Mouse (Mus musculus) cerebellum, postnatal 25 days (tissue): ENCODE results near the gene Ear6.

Experiments
- DNase-seq, 2 experiments: peaks; one replicate each; pipeline ENCODE4 v3.0.0; 2021; ENCODE audit warnings: mixed read lengths in 2 of 2

Gene Ear6

DNA sequence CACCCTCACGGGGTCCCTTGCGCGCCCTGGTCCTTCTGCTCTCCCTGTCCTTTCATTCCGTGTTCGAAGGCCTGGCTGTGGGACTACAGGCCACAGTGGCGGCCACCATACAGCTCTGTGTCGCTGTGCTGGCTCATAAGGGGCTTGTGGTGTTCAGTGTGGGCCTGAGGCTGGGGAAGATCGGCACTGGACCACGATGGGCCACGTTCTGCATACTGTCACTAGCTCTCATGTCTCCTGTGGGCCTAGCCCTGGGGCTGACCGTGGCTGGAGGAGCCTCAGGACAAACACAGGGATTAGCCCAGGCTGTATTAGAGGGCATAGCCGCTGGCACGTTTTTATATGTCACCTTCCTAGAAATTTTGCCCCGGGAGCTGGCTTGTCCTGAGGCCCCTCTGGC, 41.6 kb downstream of the Ear6 start:
- no peak for DNase-seq

DNA sequence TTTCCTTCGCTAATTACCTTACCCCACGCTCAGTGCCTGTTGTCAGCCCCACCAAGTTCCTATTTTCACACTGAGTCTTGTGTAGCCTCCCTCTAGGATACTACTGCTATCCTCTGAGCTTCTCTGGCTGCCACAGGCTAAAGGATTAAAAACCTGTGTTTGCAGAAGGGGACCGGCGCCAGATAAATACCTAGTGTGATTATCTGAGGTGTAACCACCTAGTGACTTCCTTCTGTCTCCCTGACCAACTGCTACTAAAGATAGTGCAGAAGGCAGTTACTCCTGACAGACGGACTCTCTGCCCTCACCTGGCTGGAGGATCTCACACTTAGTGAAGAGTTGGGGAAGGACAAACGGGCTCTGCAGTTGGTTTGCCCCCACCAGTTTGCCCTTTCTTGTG, 42.5 kb downstream of the Ear6 start:
- peak in 1 of 2 experiments; percentile 60 for DNase-seq

DNA sequence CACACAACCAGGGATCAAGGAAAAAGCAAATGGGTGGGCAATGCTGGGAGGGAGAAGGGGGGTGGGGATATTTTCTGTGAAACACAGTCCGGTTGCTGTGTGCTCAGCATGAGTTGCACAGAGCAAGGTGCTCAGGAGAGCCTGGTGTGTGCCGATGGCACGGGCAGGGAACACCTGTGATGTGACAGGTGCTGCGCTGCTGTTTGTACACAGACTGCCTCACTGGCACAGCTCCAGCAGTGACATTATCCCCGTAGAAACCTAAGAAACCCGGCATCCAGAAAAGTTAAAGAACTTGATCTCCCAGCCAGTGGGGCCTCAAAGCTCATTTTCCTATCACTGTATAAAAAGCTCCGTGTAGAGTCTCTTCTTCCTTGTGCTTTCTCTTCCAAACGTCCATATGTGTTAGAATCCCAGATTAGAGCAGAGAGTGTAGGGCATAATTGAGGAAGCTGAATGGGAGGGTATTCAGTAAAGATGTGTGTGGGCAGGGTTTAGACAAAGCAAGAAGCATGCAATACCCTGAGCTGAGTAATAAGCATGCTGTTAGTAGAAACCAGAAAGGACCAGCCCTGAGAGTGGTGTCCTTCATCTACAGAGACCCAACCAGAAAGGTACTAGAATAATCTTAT, 43.2 kb downstream of the Ear6 start:
- DNase-seq: peak in 1 of 2 experiments; percentile 33

DNA sequence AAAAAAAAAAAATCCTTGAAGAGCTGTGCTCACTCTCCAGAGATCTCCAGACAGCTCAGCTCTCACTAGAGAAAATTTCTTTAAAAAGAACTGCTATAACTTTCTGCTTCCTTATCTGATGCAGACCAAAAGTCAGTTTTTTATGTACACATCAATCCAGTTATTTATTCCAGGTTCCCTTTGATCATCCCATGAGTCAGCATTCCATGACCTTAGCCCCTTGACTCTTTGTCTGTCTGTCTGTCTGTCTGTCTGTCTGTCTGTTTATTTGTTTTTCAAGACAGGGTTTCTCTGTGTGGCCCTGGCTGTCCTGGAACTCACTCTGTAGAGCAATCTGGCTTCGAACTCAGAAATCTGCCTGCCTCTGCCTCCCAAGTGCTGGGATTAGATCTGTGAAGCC, 45.9 kb downstream of the Ear6 start:
- DNase-seq: no peak

DNA sequence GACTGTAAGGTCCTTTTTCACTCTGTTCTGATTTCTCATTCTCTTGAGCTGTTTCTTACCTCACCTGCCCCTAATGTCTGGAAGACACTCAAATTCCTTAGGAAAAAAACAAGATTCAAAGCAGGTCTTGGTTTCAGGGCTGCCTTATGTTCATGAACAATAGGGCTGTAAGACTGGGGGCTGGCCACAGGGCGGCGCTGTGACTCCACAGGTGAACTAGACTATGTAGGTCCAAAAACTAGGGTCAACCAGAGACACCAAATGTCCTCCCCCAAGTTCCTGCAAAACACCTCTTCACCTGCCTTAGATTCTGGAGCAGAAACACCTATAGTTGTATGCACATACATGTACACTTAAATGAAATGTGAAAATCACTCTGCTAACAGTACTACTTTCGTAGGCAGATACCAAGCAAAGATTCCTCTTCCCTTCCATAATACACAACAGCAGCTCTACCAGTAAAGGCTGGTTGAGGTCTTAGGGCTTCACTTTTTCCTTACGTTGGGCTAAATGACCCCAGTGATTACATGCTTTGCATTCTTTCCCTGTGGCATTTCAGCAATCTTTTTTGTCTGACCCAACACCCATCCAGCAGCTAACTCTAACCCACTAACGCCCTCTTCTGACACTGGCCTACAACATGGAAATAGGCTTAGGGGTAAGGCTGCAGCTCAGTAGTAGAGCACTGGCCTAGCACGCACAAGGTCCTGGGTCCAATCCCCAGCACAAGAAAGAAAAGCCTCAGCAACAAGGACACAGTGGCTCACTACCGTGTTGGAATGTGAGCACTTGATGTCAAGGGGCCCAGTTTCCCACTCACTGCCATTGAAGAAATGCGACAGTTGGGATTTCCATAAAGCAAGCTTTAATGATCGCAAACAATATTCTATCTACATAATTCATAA, 49.6 kb downstream of the Ear6 start:
- DNase-seq: peak; percentile 85 to 92

DNA sequence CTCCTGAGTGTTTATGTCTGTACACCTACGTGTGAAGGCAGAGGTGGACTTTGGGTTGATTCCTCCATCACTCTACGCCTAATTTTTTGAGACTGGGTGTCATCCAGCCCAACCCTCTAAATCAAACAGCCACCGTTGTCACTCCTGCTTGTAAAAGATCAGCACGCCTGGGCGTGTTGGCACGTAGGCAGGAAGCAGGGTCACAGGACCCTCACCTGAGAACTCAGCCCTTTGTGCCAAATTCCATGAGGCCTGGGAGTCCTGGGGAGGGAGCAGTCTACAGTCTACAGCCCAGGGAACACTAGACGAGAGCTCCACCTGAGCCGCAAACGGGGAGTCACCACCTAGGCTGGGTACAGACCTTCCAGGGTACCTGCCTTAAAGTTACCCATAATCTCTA, 50.3 kb downstream of the Ear6 start:
- no peak for DNase-seq
